Mouse (Mus musculus): ENCODE measurements around the gene Nav2. TPM values are rescaled to one million over a fixed set of nuclear protein-coding genes. Genes with fewer than 3 reads are reported as not detected.

Gene Nav2
- total RNA-seq, 2 experiments from 2014 or later: 103 to 107 TPM

DNA sequence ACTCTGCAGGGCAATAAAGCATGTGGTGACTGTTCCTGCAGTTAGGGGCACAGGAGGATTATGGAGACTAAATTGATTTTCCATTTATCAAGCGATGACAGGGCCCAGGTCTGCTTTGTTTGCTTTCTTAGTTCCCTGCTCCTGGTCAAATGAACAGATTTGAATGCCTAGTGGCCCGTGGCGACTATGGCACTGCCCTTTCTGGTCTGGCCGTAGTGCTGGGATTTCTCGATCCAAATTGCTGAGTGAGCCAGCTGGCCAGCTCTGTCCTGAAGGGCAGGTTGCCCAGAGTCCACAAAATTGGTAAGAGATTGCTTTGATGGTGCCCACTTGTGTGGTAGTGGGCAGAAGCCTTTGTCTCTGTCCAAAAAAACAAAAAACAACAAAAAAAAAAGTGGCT is 21.9 kb downstream of the Nav2 start:
- DNase-seq (ENCODE audit: low spot score in 2 of 2): peak; percentile 55 to 79

DNA sequence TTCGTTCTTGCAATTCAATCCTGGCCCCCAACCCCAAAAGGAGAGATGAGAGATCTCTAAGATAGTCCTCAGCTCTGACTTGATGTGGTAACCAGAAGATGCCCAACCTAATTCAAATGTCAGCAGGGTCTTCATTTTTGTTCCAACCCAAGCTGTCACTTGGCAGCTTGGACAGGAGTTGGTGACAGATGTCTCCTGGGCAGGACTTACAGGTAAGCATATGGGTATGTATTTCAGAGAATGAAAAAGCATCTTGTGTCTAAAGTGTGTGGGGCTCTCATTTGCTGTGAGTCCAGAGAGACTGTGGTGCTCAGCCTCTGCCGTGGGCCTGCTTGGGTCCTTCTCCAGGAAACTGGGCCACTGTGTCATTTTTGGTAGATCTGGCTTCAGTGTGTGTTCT is 23.6 kb downstream of the Nav2 start:
- DNase-seq (ENCODE audit: low spot score in 2 of 2): no peak

DNA sequence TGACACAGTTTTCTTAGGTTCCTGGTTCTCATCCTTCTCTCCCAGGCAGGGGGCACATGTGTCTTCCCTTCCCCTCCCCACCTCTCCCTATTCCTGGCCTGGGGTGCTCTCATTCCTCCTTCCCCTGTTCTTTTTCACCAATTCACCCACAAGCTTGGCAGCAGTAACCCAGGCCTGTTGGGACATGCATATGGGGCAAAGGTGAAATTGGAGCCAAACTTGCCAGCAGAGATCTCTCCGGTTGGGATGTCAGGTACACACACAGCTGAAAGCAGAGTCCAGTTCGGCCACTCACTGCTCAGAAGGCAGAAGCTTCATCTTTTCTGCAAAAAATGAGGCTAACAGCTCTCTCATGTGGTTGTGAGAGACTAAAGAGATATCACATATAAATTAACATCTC is 26.3 kb downstream of the Nav2 start:
- no peak for DNase-seq (ENCODE audit: low spot score in 2 of 2)

GRCm38 (mm10) chr7:48937562-48937961 is 29.0 kb downstream of the Nav2 start:
- DNase-seq (ENCODE audit: low spot score in 2 of 2): no peak

- no peak for DNase-seq (ENCODE audit: low spot score in 2 of 2)
These were observed 29.7 kb downstream of the Nav2 start for GRCm38 (mm10) chr7:48938190-48938589.

- DNase-seq (ENCODE audit: low spot score in 2 of 2): no peak
These were observed 40.0 kb downstream of the Nav2 start for GRCm38 (mm10) chr7:48948381-48949108.

- DNase-seq (ENCODE audit: low spot score in 2 of 2): no peak
These were observed 46.0 kb downstream of the Nav2 start for GRCm38 (mm10) chr7:48954501-48954900.

GRCm38 (mm10) chr7:48958528-48959315 is 50.2 kb downstream of the Nav2 start:
- peak; percentile 80 to 92 for DNase-seq (ENCODE audit: low spot score in 2 of 2)

- DNase-seq (ENCODE audit: low spot score in 2 of 2): no peak
These were observed 50.8 kb downstream of the Nav2 start for GRCm38 (mm10) chr7:48959316-48959661.

GRCm38 (mm10) chr7:48960152-48960551 is 51.6 kb downstream of the Nav2 start:
- DNase-seq (ENCODE audit: low spot score in 2 of 2): no peak

DNA sequence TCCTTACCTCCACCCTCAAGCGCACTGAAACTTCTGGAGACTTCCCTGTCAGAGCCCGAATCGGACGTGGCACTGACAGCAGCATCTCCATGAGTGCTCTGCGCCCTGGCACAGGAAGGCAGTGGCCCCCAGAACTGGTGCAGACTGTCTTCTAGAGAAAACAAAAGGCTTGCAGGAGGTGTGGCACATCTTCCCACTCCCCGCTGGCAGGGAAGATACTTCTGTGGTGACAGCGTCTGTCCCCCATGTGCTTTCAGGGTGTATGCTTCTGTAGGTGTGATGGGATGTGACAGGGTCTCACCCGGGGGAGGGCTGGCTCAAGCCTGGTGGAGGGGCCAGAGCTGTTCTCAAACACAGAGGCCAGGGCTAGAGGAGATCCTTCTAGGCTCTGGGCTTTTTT is 53.0 kb downstream of the Nav2 start:
- no peak for DNase-seq (ENCODE audit: low spot score in 2 of 2)

DNA sequence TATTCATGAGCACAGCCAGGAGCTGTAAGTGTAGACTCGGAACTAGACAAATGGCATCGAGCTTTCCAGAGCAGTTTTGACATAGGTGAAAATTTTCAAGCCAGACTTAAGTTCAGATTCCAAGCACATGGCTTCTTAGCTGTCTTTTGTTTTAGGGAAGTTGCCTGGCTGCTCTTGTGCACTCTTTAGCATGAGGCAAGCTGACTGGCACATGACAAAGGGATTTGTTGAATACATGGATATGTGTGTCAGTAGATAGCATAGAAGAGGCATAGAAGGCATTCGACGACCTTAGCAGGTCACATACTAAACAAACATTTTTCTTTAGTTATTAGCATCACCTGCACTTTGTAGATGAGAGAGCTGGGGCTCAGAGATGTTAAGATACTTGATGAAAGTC is 53.4 kb downstream of the Nav2 start:
- no peak for DNase-seq (ENCODE audit: low spot score in 2 of 2)

DNA sequence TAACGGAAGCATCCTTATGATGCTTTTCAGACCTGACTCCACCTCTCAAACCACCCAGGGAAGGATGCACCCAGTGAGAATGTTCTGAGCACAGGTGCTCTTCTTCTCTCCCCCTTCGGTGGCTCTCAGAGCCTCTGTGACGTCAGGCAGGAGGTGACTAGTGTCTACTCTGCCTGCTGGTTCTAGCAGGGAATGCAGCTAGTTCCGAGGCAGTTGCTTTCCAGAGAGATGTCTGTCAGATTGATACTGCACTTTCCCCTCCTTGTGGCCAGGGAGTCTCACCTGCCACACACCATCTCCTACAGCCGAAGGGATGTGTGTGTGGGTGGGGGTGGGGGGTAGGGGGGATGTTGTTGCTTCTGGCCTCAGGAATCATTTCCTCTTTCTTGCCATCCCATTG is 54.6 kb downstream of the Nav2 start:
- DNase-seq (ENCODE audit: low spot score in 2 of 2): no peak

DNA sequence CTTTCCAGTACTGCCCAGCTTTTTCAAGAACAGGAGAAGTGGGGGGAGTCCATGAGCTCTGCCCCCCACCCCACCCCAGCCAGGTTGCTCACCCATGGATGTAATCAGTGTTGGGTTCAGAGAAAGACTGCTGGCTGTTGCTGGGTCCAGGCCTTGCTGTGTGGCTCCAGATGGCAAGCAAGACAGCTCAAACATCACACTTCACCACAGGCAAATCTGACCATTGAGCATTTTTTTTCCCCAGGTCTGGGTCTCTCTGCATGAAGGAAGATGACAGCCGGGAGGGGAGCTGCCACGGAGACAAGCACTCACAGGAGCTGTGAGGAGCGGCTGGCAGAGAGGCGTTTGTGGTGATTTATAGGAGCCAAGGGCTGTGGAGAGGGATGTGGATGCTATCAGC is 55.0 kb downstream of the Nav2 start:
- no peak for DNase-seq (ENCODE audit: low spot score in 2 of 2)

GRCm38 (mm10) chr7:48965796-48966512 is 57.4 kb downstream of the Nav2 start:
- no peak for DNase-seq (ENCODE audit: low spot score in 2 of 2)

DNA sequence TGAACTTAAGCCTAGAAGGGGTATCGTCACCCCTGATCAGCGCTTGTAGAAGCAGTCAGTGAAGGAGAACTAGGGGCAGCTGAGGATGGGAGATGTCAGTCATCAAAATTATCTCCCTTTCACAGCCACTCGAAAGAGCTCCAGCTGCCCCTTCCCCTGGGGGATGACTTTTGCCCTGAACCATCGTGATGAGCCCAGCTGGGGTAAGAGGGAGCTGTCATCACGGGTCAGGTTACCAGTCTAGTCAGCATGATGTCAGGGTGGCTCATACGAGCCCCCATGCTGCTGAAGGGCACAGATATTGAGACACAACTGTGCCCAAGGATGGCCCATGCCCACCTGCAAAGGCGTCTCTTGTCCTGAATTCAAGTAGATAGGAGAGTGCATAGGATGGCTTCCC is 72.5 kb downstream of the Nav2 start:
- DNase-seq (ENCODE audit: low spot score in 2 of 2): no peak

GRCm38 (mm10) chr7:48981814-48982213 is 73.3 kb downstream of the Nav2 start:
- DNase-seq (ENCODE audit: low spot score in 2 of 2): no peak

DNA sequence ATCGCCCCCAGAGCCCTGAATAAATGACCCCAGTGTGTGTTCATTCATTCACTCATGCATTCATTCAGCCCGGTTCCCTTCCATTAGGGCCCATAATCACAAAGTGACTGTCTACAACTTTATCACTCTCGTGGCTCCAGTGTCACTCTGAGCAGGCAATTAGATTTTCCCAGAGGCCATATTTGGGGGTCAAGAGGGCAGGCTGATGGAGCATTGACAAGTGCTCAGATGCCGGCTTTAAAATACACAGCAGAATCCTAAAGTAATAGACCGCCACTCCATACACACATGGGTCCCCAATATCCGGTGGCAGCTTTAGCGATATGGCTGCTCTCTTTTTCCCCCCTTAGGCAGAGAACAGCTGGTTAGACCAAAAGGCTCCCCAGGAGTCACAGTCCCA is 74.1 kb downstream of the Nav2 start:
- DNase-seq (ENCODE audit: low spot score in 2 of 2): no peak

- no peak for DNase-seq (ENCODE audit: low spot score in 2 of 2)
These were observed 83.5 kb downstream of the Nav2 start for GRCm38 (mm10) chr7:48991911-48992552.

DNA sequence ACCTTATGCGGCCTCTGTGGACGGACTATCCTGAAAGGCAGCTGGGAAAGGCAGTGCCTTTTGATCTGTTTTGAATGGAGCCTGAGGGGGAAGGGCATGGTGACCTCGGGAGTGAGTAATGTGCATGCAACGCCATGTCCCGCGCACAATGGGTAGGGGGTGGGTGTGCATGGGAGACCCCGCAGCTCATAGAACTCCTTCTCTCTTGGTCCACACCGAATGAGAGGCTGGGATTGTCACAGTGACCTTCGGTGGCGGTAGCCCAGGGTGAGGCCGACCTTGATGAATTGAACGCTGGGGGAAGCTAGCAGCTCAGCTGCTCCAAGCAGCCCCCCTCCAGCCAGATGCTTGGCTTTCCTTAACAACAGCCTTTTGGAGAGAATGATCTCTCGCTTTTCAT is 86.7 kb downstream of the Nav2 start:
- DNase-seq (ENCODE audit: low spot score in 2 of 2): no peak

DNA sequence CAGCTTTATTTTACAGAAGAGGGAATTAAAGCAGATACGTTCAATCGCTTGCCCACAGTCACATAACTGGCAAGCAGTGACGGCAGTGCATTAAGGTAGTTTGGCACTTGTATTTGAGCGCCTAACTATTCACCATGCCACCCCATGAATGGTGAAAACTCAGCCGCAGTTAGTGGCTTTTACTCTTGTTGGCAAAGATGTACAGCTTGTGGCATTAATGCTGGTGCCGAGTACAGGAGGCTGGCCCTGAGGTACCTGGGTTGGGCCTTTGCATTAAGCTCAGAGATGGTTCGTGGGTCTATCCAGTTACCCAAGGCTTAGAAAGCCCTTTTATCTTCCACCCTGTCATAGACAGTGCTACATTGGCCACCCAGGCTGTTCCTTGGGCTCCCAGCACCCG is 87.2 kb downstream of the Nav2 start:
- no peak for DNase-seq (ENCODE audit: low spot score in 2 of 2)

DNA sequence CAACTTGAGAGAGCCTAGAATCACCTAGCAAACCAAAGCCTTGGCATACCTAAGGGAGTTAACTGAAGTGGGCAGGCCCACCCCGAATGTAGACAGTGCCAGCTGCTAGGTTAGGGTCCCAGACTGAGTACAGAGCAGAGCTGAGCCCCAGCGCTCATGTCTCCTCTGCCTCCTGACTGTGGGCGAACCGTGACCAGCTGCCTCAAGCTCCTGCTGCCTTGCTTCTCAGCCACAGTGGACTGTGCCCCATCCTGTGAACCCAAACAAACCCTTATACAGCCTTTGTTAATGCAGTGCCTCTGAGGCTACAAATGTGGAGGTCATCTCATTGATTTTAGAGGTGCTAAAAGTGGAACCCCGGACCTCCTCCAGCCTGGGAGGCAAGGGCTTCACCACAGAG is 88.3 kb downstream of the Nav2 start:
- DNase-seq (ENCODE audit: low spot score in 2 of 2): no peak
